Mouse (Mus musculus) MEL (cell line): ENCODE measurements at regions not wholly inside any gene's neighbourhood (a gene's known extent, or its start where the extent isn't known, plus 50 kb on each side); places are given as distances from the start of the nearest gene placed in this dataset.
A peak's percentile ranks its signal among the peaks of the same experiment; 100 is the strongest.

Source experiments
- CTCF ChIP-seq, 3 experiments: IDR thresholded peaks in 2 of 3; conservative IDR thresholded peaks in 1 of 3; 2 replicates each; pipeline ENCODE4 v1.5.1; 2011 to 2012; ENCODE audit warnings: low read length in 3 of 3, low read depth in 2 of 3, mild to moderate bottlenecking in 2 of 3, improper control_type of control experiment in 1 of 3, inconsistent platforms in 1 of 3, mixed read lengths in 1 of 3, moderate library complexity in 1 of 3; ENCODE audit not compliant: control insufficient read depth in 1 of 3, insufficient read depth in 1 of 3, poor library complexity in 1 of 3, severe bottlenecking in 1 of 3
- E2F4 ChIP-seq: IDR thresholded peaks from 2 replicates; pipeline ENCODE4 v1.6.1; 2011; ENCODE audit warnings: low read depth, low read length, improper control_type of control experiment, borderline replicate concordance
- ETS1 ChIP-seq: IDR thresholded peaks from 2 replicates; pipeline ENCODE4 v1.6.1; 2012; ENCODE audit warnings: low read depth, mild to moderate bottlenecking, inconsistent platforms, low read length, improper control_type of control experiment, moderate library complexity
- GABPA ChIP-seq: IDR thresholded peaks from 2 replicates; pipeline ENCODE4 v1.6.1; 2012; ENCODE audit warnings: low read depth, mild to moderate bottlenecking, inconsistent platforms, low read length, improper control_type of control experiment, moderate library complexity
- MAFK ChIP-seq: IDR thresholded peaks from 2 replicates; pipeline ENCODE4 v1.6.1; 2011; ENCODE audit warnings: low read depth, mild to moderate bottlenecking, low read length, improper control_type of control experiment, borderline replicate concordance
- MEF2A ChIP-seq: IDR thresholded peaks from 2 replicates; pipeline ENCODE4 v1.6.1; 2014; ENCODE audit warnings: low read depth, mild to moderate bottlenecking, inconsistent platforms, low read length, improper control_type of control experiment; ENCODE audit not compliant: poor library complexity, insufficient replicate concordance, severe bottlenecking; ENCODE audit errors: extremely low read depth
- NELFE ChIP-seq: IDR thresholded peaks from 2 replicates; pipeline ENCODE4 v1.6.1; 2011; ENCODE audit warnings: low read depth, low read length, improper control_type of control experiment
- POLR2A ChIP-seq, 2 experiments: IDR thresholded peaks; 2 replicates each; pipeline ENCODE4 v1.6.1; 2011 to 2012; ENCODE audit warnings: low read length in 2 of 2, mild to moderate bottlenecking in 2 of 2, control low read depth in 1 of 2, improper control_type of control experiment in 1 of 2, low read depth in 1 of 2, moderate library complexity in 1 of 2; ENCODE audit not compliant: control insufficient read depth in 1 of 2, insufficient read depth in 1 of 2, poor library complexity in 1 of 2
- TCF12 ChIP-seq: IDR thresholded peaks from 2 replicates; pipeline ENCODE4 v1.6.1; 2014; ENCODE audit warnings: low read depth, mild to moderate bottlenecking, inconsistent platforms, low read length, improper control_type of control experiment, moderate library complexity
- UBTF ChIP-seq: IDR thresholded peaks from 2 replicates; pipeline ENCODE4 v1.6.1; 2012; ENCODE audit warnings: low read depth, mild to moderate bottlenecking, inconsistent platforms, low read length, improper control_type of control experiment, moderate library complexity, borderline replicate concordance; ENCODE audit not compliant: insufficient read depth
- USF1 ChIP-seq: IDR thresholded peaks from 2 replicates; pipeline ENCODE4 v1.6.1; 2014; ENCODE audit warnings: low read depth, mild to moderate bottlenecking, inconsistent platforms, low read length, improper control_type of control experiment, moderate library complexity
- USF2 ChIP-seq, 2 experiments: IDR thresholded peaks; 2 replicates each; pipeline ENCODE4 v1.6.1; 2011 to 2012; ENCODE audit warnings: improper control_type of control experiment in 2 of 2, low read length in 2 of 2, borderline replicate concordance in 1 of 2, inconsistent platforms in 1 of 2, low read depth in 1 of 2, mild to moderate bottlenecking in 1 of 2; ENCODE audit not compliant: insufficient read depth in 1 of 2
- ZKSCAN1 ChIP-seq: IDR thresholded peaks from 2 replicates; pipeline ENCODE4 v1.6.1; 2012; ENCODE audit warnings: low read depth, mild to moderate bottlenecking, inconsistent platforms, low read length, improper control_type of control experiment, moderate library complexity

GRCm38 (mm10) chr6:31838588-31838987 lies 211.5 kb upstream of the 1700012A03Rik start:
- no peak for TF ChIP-seq POLR2A (IDR thresholded peaks at IDR 0.05; ENCODE audit: control insufficient read depth in 1 of 2, insufficient read depth in 1 of 2, low read depth in 1 of 2, low read length in 2 of 2, poor library complexity in 1 of 2)
- TF ChIP-seq USF2 (IDR thresholded peaks at IDR 0.05; ENCODE audit: borderline replicate concordance in 1 of 2, insufficient read depth in 1 of 2, low read depth in 1 of 2, low read length in 2 of 2): no peak
- peak; percentile 57 to 77 (median 66) for TF ChIP-seq CTCF (IDR thresholded peaks at IDR 0.05 in 2 of 3, conservative IDR thresholded peaks at IDR 0.05 in 1 of 3; ENCODE audit: control insufficient read depth in 1 of 3, insufficient read depth in 1 of 3, low read depth in 2 of 3, low read length in 3 of 3, poor library complexity in 1 of 3, severe bottlenecking in 1 of 3)
- no peak for TF ChIP-seq TCF12
- TF ChIP-seq MAFK: no peak
- no peak for TF ChIP-seq NELFE
- TF ChIP-seq ETS1: no peak
- no peak for TF ChIP-seq GABPA
- no peak for TF ChIP-seq E2F4
- no peak for TF ChIP-seq USF1
- no peak for TF ChIP-seq UBTF
- no peak for TF ChIP-seq MEF2A
- TF ChIP-seq ZKSCAN1: no peak
